Mouse (Mus musculus) liver, adult 2 months (tissue): ENCODE data around the gene Syt8.

Experiments
- CTCF ChIP-seq: fragments of 200-500 bp; IDR thresholded peaks from 2 replicates; pipeline ENCODE4 v1.5.1; 2011; ENCODE audit warnings: low read depth, low read length, control low read depth
- POLR2A ChIP-seq: fragments of 200-500 bp; IDR thresholded peaks from 2 replicates; pipeline ENCODE4 v1.6.1; 2011; ENCODE audit warnings: low read length, control low read depth; ENCODE audit not compliant: insufficient read depth; ENCODE audit errors: extremely low read depth

- TF ChIP-seq CTCF: no peak
- no peak for TF ChIP-seq POLR2A
These were observed 36.6 kb upstream of the Syt8 start for GRCm38 (mm10) chr7:142398052-142398451.
